Mouse (Mus musculus) megakaryocyte progenitor cell, adult 5-6 weeks (primary cell): ENCODE measurements around the gene Gm4297. TPM values are rescaled to one million over a fixed set of nuclear protein-coding genes. Genes with fewer than 3 reads are reported as not detected.
"Not testable (repeated sequence)": the region's sequence is repeated elsewhere in the genome, so short reads cannot be mapped to it uniquely, and the experiment has no call there.

Experiments
- ATAC-seq: replicated peaks from 2 replicates; pipeline ENCODE4 v1.8.0; 2016; ENCODE audit warnings: mild to moderate bottlenecking, moderate TSS enrichment, inconsistent platforms; ENCODE audit not compliant: poor library complexity
- total RNA-seq, 2 experiments: library from RNA; stranded (forward) in 1 of 2; stranded (reverse) in 1 of 2; fragments of 157-497, 149-512 nt in 1 of 2; fragments of 200-1000 nt in 1 of 2; gene quantifications; 2 replicates each; pipeline versions ENCODE4 v1.2.3 to v1.2.4; 2015 to 2017

The Gm4297 gene
- total RNA-seq (2015), result not detected in 2 replicates
- not detected in 2 replicates for total RNA-seq (2017)

- not testable (repeated sequence) for ATAC-seq
These were observed at the start of gene Gm4297 for GRCm38 (mm10) chrX:24574795-24575194. Gene Gm4297, minus strand, starts transcription at chrX:24574895.

Other genes with a start within 250 kb of the Gm4297 start
- gene Gm5934, start 74.1 kb downstream of the Gm4297 start, total RNA-seq (2015), result not detected in 2 replicates
- gene Gm5934, start 74.1 kb downstream of the Gm4297 start, total RNA-seq (2017), result not detected in 2 replicates
- gene Gm5935, start 200.3 kb upstream of the Gm4297 start, total RNA-seq (2015), result not detected in 2 replicates
- gene Gm5935, start 200.3 kb upstream of the Gm4297 start, total RNA-seq (2017), result not detected in 2 replicates